Mouse (Mus musculus) retina, embryonic 14.5 days (tissue): ENCODE measurements at regions not wholly inside any gene's neighbourhood (a gene's known extent, or its start where the extent isn't known, plus 50 kb on each side); places are given as distances from the start of the nearest gene placed in this dataset.

Source experiments
- DNase-seq: peaks from one replicate; pipeline ENCODE4 v3.0.0-alpha.2; 2015; ENCODE audit warnings: low spot score

DNA sequence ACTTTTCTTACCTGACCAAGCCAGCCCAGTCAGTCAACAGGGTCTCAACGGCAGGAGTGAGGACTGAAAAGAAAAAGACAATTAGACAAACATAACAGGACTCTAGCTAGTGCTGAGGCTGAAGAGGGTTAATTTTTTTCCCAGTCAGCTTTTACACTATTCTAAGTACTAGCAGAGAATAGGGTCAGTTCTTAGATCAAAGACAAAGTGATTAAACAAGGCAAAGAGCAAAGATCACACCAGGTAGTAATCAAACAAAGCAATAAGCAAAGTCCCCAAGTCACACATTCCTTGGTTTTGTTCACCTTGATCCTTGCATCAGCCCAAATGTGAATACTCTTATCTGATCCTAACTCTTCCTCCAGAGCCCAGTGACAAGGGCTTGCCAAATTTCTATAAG is 267.8 kb upstream of the Tsc22d2 start:
- no peak for DNase-seq

DNA sequence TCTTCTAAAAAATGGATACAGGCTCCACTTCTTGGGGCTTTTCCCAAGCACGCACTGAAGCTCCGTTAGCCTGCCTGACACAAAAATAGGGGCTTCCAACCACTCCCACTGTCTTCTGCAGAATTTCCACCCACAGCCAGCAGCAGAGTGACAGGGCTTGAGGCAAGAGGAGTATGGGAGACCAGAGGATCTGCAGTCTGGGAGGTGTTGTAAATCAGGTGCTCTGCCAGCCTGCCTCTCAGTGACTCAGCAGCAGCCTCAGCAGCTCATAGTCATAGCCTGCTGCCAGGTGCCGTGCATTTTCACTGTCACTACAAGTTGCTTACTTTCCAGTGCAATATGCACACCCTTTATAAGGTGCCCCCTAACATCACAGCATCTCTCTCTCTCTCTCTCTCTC is 261.4 kb upstream of the Tsc22d2 start:
- no peak for DNase-seq

DNA sequence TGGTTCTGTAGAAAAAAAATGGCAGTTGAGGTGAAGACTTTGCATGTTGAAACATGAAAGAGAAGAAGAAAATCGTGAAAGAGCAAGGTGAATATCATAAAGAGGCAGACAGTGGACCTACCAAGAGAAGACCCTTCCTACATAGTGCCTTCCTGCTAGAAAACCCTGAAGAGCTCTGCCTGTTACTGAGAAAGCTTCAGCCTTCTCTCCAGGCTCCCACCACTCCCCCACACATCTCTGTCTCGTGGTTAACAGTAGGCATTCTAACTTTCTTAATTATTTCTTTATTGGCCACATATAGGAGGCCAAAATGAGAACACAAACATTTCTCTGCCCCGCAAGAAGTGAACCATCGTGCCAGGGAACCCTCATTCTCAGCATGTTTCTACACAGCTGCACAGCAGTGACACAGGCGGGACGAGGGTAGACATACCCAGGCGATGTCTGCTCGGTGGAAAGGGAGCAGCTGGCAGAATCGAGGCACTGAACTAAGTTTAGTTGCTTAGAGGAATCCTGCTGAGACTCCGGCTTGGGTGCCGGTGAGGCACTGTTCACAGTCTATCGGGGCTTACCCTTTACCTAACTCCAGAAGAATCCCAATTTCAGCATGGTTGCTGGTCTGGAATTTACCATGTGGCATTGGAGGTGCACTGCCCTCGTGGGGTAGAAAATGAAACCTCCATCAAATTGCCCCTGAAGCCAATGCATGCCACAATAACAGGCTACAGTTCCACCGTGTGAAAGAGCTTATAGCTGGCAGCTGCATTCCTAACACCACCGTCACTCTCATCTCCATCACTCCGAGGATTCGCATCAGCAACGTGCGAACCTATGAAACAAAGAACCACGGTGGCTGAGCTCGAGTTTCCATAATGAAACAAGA is 260.4 kb upstream of the Tsc22d2 start:
- DNase-seq, result no peak

DNA sequence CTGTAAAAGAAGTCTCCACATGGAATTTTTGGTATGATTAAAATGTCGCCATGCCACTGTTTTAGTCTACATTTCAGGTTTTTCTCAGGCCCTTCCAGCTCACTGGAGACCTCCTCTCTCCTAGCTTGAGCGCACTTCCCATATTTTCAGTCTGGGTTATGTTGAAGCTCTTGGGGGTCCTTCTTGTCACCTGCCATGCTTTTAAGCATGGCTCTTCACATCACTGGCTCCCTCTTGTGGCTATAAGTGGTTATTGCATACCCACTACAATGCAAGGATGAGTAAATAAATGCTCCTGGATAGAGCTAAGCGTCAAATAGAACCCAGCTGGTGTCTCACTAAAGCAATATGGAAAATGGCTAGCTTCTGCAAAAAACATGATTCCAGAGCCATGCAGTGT is 255.1 kb upstream of the Tsc22d2 start:
- peak; percentile 79 for DNase-seq

DNA sequence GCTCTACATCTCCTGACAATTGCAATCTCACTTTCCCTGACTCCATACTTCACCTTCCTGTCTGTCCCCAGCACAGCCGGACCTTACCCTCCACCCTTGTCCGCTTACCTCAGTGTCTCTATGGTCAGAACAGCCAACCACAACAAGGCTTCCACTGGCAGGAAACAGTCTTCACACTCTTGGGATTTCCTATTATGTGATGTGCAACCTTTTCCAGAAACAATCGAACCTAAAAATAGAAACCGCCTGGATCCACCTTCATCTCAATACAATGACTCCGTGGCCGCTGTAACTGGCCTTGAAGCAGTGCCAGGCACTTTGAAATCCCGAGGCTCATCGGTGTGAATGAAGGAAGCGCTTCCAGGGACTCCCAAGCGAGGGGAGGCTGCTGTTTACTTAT is 252.3 kb upstream of the Tsc22d2 start:
- DNase-seq, result no peak

DNA sequence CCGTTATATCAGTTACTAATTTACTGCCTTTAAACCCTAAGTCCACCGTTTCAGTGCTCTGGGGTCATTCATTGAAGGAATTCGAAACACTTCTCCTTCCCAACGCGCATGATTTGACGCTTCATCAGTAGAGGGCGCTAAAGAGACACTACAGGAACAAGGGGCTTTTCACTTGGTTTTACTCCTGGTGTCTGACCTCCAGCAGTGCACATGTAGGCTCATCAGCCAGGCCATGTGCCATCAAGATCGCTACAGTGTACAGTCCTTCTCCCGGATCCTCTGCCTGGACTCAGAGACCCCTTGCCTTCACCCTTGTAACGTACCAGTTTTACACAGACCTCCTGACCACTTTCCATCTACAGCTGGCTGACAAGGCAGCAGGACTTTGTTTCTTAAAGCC is 250.7 kb upstream of the Tsc22d2 start:
- DNase-seq, result peak; percentile 93

DNA sequence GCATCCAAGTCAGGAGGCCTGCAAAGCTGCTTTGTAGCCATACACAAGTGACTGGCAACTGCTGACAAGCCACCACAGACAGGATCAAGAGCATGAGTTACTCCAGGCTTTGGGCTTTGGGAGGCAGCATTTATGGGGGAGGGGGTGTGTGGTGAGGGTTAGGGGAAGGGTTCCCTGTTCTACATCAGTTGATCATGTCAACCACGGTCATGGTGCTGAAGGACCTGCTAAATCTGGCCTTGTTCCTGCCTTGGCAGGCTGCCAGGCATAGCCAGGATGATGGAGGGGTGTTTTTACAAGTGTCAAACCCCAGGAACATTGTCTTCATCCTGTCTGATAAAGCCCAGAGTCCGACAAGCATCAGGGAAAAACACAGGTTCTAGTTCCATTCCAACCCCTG is 247.9 kb upstream of the Tsc22d2 start:
- no peak for DNase-seq

DNA sequence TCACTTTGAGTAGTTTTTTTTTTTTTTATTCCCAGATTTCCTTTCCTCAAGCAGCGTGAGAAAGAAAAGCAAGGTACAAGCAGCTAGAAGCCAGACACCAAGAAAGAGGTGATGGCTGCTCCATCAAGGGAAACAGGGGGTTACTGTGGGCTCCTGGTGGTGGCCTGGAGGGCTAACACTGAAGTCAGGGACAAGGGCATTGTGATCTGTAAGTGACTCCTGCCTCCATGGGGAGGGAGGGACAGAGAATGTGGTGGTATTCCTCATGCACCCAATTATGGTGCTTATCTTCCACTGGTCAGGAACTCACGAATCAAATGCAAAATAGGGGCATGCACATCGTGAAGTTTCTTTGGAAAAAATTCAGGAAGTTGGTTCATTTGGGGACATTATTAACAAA is 247.4 kb upstream of the Tsc22d2 start:
- no peak for DNase-seq

DNA sequence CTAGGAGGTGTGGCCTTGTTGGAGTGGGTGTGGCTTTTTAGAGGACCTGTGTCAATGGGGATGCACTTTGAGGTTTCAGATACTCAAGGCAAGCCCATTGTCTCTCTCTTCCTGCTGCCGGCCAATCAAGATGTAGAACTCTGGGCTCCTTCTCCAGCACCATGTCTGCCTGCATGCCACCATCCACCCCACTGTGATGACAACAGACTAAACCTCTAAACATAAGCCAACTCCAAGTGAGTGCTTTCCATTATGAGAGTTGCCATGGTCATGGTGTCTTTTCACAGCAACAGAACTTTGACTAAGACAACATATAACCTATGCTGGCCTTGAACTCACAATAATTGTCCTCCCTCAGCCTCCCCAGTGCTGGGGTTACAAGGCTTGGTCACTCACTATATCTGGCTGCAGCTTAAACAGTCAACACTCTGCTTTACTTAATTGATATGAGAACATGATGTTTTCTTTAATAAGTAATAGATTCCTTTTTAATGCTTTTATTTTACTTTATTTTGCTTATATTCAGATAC is 246.7 kb upstream of the Tsc22d2 start:
- no peak for DNase-seq

DNA sequence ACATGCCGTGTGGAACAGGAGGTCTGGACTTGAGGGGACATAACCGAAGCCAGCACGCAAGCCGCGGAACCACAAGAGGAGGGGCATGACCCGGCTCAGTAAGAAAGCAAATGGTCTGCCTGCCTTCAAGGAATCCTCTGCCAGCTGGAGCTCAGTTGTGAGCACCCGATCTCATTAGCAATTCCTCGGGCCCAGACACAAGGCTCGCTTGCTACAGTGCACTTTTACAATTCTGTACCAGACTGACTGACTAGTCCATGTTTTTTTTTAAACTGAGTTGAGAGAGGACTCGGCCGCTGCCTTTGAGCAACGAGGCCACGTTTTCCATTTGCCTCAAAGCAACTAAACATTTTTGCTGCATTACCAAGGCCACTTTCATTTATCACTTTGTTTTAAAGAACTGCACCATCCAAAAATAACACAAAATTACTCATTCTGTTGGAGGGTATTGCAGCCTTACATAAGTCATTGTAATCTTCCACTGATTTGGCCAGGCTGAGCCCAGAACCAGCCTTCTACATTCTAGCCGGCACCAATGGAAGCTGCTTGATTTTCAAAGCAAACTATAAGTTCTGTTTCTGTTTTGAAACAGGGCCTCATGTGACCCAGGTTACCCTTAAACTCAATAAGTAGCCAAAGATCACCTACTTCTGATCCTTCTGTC is 245.9 kb upstream of the Tsc22d2 start:
- DNase-seq, result peak; percentile 26

DNA sequence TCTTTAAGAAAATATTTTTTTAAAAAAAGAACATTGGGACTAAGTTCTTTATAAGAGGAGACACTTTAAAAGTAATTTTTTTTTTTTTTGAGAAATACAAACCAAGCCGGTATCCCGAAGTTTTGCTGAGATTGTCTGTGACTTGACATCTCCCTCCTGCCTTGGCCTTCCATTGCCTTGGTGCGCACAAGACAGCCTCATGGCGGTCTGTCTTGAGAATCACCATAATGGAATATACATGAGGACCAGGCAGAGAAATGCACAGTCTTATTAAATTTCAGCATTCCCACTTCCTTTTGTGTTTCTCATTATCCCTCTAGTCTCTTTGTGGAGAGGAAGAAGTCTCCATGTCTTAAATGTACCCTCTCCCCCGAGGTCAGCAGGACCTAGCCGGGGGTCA is 244.7 kb upstream of the Tsc22d2 start:
- no peak for DNase-seq

DNA sequence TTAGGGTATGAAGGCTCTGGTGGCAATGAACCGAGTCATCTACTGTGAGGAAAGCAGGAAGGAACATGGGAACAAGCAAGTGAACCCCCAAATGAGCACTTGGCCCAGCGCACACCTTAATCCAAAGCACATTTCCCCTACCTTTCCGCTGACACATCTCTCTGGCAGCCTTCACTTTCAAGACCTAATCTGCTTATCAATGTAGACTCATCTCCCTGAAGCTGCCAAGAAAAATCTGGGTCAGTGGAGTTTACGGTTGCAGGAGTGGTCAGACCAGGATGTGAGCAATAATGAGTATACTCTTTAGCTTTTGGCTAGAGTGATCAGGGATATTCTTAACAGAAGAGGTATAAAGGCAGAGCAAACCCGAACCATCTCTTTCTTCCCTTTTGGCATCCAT is 242.4 kb upstream of the Tsc22d2 start:
- no peak for DNase-seq

DNA sequence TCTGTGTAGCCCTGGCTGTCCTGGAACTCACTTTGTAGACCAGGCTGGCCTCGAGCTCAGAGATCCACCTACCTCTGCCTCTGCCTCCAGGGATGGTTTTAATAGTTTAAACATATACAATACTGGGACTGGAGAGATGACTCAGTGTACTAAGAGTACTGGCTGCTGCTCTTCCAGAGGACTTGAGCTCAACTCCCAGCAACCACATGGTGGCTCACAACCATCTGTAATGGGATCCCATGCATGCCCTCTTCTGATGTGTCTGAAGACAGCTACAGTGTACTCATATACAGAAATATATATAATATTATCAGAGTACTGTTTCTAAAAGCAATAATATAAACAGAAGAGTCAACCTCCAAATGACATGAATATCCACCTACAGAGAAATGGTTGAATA is 240.7 kb upstream of the Tsc22d2 start:
- no peak for DNase-seq

DNA sequence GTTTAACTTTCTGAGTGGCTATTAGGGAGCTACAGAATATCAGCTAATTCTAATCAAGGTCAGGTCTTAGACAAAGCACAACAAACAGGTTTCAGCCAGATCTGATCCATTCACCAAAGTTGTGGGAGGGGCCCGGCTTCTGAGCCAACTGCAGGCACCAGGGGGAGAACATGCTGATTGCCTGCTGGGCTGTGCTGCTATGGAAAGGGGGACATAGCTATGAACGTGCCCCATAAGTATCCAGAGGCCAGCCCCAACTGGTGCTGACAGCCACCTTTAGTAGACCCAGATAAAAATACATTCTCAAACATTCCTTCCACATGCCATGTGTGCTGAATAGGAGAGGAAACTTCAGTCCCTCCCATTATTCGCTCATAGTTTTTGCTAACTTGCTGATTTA is 232.8 kb upstream of the Tsc22d2 start:
- no peak for DNase-seq

DNA sequence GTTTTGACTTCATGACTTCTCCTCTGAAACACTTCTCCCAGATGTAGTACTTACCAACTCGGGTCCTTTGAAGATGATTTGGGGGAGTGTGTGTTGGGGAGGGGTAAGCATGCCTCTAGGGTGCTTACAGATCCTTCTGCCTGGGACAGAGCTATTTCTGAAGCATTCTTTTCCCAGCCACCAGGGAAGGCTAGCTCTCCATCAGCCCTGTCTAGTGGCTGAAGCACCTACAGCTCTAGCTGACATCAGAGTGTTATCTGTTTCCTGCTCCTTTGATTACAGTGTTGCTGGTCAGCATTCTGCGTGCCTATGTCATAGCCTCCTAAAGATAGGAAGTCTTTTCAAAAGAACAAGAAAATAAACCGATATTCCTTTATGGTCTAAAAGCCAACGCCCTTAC is 232.2 kb upstream of the Tsc22d2 start:
- DNase-seq, result no peak

DNA sequence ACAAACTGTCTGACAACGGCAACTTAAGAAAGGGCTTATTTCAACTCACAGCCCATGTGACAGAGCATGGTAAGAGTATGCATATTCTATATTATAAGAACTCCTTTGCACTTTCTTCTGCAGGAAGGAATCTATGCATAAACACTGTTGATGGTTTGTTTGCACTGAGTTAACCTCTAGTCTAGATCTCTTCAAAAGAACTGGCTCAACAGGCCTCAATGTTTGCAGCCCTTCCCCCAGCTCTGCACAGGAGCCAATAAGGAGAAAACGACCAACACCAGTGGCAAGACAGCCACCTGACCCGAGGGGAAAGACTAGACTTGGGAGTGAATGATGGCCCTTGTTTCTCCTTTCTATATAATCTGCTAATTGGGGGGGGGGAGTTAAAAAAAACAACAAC is 231.2 kb upstream of the Tsc22d2 start:
- no peak for DNase-seq

DNA sequence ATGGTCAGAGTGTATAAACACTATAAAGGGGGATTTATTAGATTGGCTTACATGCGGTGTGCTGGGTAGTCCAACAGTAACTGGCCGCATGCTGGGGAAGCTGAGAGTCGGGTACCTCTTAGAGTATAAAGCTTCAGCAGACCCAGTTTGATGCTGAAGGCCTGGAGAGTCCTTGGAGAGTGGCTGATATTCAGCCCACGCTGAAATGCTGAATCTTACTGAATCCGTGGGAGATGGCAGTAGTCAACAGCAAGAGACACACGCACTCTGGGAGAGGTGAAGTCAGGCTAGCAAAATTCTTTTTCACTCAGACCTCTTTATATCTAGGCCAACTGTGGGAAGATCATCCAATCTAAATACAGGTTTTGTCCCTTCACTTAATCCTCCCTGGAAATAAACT is 214.1 kb upstream of the Tsc22d2 start:
- DNase-seq, result no peak

DNA sequence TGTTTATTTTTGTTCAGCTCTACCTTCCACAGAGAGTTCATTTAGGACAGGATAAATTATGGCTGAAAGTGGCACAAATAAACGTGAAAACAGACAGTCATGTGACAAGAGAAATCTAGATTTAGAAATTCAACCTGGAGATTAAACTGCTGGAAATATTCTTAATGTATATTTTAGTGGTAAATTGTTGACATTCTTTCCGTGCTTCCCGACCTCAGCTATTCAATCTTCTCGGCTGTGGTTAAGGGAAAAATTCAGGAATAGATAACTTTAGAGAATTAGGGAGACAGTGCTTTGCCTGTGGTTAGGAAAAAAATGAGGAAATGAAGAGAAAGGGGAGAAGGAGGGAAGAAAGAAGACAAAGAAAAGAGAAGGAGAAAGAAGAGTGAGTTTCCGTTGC is 211.7 kb upstream of the Tsc22d2 start:
- DNase-seq, result no peak

DNA sequence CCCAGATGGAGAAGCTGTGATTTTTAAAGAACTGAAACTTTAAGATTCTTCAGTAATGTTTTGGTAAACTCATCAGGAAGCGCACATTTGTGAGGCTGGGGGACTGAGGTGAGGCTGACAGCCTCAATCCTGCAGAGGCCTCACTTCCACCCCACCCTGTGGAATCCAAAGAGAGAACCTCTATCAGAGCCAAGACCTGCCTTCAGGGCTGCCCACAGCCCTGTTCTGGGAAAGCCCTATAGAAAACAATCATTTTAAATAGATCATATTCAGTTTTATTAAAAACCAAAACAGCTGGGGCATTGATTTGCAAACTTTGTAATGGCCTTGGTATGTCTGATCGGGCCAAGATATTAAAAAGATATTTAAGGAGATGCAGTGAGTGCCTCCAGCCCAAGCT is 210.7 kb upstream of the Tsc22d2 start:
- no peak for DNase-seq

DNA sequence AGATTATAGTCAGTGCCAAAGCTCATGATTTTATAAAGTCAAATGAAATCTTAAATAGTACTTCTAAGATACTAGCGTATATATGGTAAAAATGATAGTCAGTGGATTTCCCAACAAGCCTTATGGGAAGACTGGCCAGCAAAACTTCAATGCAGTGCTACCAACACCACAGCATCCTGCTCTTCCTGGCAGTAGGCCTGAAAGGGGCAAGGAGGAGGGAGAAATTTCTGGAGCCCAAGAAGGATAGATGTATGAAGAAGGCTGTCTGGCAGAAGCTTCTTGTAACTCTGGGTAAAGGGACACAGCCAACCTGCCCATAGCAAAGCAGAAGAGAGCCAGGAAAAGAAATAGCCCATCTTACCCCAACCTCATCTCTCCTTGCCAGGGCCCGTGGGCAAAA is 209.0 kb upstream of the Tsc22d2 start:
- no peak for DNase-seq

DNA sequence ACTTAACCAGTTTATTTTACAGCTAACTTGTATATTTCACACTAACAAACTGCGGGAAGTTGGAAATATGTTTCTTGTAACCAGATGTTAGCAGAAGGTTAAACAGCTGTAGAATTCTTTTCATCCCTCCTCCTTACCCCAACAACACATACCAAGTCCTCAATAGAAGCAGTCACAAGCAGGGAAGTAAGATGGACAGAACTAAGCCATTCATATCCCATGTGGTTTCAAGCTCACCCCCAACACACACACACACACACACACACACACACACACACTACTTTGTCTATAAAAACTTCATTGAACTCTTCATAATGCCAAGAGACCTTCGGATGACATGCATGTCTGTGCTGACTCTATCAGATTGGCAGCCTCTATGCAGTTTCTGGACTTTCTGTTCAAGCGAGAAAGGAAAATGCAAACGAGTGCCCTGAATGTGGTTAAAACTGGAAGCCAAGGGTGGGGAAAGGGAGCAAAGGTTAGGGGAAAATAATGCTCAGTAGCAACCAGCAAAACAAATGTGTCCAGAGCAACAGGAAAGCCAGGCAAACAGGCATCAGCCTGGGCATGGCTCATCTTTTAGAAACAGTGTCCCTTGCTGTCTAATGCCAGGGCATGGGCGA is 207.6 kb upstream of the Tsc22d2 start:
- DNase-seq, result no peak

DNA sequence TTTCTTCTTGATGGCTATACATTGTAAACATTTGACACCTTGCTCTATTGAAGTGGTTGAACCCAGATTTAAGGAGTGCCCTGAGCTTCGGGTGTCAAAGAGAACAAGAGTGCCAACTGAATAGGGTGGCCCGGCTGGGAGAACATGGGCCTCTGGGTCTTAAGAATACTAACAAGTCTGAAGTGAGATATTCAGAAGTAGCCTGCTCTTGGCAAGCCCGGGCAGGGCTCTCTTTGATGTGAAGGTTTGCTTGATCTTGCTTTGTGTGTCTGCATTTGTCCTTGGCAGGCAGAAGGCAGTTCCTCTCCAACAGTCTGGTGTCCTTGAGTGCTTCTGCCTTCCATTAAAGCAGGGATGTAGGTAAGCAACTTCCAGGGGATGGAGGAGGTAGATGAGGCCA is 203.5 kb upstream of the Tsc22d2 start:
- no peak for DNase-seq

DNA sequence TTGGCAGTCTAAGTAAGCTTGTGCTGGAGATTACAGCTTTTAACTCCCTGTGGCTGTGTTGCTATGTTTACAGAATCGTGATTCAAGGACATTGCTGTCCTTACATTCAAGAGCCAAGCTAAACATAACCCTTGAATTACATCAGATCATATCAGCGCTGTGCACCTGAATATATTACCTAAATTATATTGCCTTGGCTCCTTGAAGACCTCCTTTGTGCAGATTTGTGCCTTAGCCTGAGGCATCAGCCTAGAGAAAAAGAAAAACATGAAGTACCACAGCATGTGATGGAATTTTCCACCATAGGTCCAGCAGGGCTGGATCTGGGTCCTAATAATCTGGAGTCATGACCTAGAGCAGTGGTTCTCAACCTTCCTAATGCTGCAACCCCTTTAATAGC is 189.8 kb upstream of the Tsc22d2 start:
- no peak for DNase-seq
